Mouse (Mus musculus) frontal cortex, postnatal 10 days (tissue): ENCODE results near the gene Poc1a.
A peak's percentile ranks its signal among the peaks of the same experiment; 100 is the strongest.

ENCODE experiments used
- DNase-seq, 2 experiments: peaks; one replicate each; pipeline ENCODE4 v3.0.0; 2022; ENCODE audit warnings: low spot score in 2 of 2, mixed read lengths in 1 of 2

Gene Poc1a

GRCm38 (mm10) chr9:106280808-106281544, at the start of gene Poc1a:
Poc1a (plus strand) TSS chr9:106281061.
- DNase-seq = peak; percentile 88 to 89

DNA sequence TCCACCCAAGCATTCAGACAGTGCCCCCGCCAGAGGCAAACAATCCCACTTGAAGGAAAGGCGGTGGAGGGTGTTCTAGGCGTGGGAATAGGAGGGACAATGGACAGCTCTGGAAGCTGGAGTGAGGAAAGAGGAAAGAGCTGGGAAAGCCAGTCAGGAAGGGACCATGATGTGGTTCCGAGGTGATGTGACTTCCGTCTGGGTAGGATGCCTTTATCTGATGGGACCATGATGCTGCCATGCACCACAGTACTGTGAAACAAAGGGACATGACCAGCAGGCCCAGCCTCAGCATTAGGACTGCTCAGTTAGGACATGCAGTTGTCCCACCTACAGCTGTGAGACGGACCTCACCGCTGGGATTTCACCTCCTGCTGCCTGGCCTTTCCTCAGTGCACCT, 49.6 kb upstream of the Poc1a start:
- DNase-seq = no peak

GRCm38 (mm10) chr9:106231816-106232215, 49.0 kb upstream of the Poc1a start:
- DNase-seq = no peak

DNA sequence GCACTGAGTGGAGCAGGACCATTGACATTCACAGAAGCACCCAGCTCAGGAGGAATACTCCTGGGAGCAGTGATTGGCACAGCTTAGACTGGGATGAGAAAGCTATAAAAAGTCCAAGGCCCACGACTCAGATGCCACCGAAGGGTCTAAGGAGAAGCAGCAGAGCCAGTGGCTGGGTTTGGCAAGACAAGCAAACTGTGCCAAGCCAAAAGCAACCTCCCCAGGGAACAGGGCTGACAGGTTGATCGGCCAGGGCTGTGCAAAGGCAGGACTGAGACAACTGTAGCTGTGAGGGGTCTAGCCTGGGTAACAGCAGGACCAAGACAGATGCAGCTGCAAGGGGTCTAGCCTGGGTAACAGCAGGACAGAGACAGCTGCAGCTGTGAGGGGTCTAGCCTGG, 47.9 kb upstream of the Poc1a start:
- DNase-seq = no peak

GRCm38 (mm10) chr9:106233953-106234352, 46.9 kb upstream of the Poc1a start:
- no peak for DNase-seq

- no peak for DNase-seq
Observed at GRCm38 (mm10) chr9:106235194-106235830, 45.5 kb upstream of the Poc1a start.

- no peak for DNase-seq
Observed at GRCm38 (mm10) chr9:106236156-106236817, 44.6 kb upstream of the Poc1a start.

DNA sequence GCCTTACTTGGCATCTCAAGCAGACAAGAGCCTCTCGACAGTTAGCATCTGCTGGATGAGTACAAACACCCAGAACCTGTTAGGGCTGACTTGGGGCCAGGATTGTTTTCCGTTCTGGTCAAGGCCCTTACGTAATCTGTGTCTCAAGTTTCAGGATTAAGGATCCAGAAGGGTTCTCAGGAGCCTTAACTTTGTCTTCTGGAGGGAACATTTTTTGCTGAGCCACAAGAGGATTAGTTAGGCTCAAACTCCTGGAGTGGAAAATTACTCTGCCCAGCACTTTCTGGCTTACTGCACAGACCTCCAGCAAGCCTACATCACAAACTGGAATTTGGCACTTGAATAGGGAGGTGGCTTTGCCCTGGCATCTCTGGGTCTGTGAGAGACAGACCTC, 44.0 kb upstream of the Poc1a start:
- no peak for DNase-seq

DNA sequence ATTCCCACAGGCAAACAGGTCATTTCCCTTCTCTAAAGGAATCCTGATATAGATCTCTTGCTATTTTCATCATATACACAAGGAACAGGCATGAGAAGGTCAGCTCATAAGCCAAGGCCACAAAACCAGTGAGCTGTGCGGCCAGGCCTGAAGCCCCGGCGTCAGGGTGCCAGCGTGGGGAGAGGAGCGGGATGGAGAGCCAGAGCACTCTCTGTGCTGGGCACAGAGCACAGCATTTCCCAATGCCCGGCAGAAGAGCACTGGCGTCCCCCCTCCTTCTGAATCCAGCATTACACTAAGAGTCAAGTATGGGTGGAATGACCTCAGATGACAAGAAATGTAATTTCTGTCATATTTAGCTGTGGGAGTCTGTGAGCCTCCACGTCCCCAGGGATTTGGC, 43.5 kb upstream of the Poc1a start:
- no peak for DNase-seq

DNA sequence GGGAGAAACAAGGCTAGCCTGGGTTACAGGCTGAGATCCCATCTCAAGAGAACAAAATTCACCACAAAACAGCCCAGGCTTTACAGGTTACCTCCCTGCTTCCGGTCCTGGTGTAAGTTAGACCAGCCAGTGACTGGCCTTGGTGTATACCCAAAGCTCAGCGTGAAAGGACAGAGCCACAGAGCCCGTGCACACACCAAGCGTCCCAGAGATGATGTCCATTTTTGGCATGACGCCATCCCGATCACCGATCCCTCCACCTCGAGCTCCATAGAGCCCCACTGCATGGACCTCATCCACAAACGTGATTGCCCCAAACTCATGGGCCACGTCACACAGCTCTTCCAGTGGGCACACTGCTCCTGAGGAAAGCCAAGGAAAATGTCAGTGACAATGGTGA, 43.0 kb upstream of the Poc1a start:
- no peak for DNase-seq

DNA sequence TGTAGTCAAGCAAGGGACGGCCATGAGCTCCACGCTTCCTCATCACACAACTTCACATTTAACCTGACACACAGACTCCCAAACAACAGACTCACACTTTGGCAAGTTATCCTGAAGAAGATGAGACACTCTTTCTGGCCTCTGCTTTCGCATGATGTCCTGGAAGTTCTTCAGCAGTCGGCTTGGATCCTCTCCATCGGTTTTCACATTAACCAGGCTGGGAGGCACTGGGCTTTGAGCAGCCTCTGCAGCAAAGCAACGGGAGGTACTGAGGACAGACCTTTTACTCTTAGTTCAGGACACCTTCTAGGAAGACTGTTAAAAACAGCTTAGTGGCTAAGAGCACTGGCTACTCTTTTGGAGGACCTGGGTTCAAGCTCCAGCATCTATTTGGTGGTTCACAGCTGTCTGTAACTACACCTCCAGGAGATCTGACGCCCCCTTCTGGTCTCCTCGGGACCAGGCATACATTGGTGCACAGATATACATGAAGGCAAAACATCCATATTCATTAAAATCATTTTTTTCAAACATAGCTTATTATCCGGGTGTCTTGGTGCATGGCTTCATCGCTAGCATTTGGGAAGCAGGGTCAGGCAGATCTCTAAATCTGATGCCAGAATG, 39.2 kb upstream of the Poc1a start:
- DNase-seq = no peak

GRCm38 (mm10) chr9:106242813-106243488, 37.9 kb upstream of the Poc1a start:
- no peak for DNase-seq

DNA sequence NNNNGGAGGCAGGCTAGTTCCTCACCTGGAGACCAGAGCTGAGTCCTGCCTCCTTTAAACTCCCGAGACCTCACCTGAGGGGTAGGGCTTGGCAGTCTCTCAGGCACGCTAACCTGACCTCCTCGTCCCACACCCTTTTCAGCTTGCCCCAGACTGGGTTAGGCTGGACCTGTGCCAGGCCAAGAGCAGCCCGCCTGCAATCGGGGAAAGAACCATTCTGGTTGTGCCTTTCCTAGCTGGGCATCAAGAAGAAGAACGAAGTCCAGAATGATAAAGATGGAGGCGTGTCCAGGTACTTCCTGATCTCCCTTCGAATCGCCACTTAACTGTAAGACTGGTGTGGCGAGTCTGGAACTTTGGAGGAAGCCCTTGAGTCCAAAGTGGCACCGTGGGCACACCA, 31.3 kb upstream of the Poc1a start:
- no peak for DNase-seq

DNA sequence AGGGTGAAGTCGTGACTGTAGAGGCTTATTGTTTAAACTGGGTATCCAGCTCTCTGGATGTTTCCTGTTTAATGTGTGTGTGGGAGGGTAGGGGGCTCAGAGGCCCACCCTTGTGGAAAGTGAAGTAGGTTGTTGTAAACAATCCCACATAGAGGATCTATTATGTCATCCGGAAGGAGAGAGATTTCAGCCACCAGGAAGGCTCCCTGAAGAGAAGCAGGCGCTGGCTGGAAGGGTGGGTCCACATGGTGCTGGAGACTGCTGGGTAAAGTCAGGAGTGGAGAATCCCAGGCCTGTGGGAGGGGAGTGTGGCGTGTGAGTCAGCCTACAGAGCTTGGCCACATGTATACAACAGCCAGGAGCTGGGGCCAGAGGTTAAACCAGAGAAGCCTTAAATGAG, 30.6 kb upstream of the Poc1a start:
- no peak for DNase-seq

DNA sequence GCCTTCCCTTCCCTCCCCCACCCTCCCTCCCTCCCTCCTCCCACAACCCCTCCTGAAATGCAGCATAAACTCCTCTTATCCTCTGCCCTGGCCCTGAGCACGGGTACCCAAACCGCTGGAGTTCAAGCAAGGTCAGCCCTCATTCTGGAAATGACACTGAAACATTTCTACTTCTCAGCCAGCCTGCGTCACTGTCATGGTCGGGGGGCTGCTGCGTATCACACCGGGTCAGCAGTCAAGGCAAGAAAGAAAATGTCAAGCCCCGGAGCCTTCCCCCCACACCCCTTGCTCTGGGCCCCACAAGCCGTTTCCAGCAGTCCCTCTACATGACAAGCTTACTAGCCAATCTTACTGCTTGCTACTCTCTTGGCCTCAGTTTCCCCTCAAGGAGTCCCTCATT, 29.8 kb upstream of the Poc1a start:
- no peak for DNase-seq

DNA sequence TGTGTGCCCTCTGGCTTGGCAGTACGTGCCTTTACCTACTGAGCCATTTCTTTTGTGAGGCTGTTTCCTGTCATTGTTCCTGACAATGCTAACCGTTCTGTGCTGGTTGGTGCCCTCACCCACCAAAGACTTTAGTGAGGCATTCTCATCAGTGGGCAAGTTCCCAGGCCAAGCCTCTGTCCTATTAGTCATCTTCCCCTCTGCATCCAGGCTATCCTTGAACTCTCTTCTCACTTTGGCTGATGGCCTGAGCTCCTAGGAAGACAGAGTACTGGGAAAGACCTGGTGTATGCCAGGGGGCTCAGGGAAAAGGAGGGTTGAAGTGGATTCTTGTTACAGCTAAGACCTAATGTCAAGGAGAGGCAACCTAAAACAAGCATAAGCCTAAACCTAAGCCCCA, 26.9 kb upstream of the Poc1a start:
- no peak for DNase-seq

GRCm38 (mm10) chr9:106258412-106258811, 22.4 kb upstream of the Poc1a start:
- DNase-seq = no peak

DNA sequence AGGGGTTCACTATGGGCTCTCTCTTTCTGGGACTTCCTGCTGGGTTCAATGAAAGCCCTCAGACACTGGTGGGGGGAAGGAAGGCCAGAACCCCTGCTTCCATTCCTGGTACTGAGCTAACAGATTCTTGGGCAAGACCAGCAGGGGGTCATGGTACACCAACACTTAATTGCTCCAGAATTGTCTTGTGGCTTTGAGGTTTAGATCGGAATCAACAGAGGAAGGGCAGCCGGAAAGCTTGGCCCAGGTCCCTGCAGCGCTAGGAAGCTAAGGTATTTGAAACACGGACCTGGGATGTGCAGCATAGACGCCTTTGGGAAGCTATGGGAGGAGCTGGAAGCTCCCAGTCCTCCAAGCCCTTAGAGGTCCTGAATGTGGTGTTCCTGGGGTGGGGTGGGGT, 21.9 kb upstream of the Poc1a start:
- DNase-seq = no peak

DNA sequence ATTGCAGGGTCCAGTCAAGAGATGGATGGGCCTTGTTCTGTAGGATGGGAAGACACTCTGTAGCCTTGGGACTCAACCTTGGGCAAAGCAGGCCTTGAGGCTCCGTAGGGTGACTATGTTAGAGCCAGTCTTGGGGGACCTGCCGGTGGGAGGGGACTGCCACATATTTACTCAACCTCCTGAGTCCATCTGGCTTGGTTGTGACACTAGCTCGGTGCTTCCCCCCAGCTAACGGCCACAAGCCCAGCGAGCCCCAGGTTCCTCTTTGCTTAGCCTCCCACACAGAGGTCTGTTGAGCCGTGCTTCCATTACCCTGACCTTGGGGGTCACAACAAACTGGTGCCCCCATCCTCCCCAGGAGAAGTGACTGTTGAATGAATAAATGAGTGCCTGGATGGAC, 19.8 kb upstream of the Poc1a start:
- no peak for DNase-seq

DNA sequence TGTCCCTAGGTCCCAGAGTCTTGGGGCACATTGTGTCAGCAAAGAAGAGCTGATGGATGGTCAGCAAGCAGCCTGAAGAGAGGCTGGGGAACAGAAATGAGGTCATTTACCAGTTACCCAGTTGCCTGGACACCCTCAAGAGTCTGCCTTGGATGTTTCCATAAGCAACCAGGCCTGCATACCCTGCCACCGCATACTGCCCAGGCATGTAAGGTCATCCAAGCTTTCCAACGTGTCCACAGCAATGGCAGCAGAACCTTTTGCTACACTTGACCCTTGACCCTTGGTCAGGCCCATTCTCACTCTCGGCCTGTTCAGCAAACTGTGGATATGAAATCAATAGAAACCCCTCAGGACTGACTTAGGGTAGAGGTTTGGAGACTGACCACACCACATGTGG, 19.4 kb upstream of the Poc1a start:
- DNase-seq = no peak

DNA sequence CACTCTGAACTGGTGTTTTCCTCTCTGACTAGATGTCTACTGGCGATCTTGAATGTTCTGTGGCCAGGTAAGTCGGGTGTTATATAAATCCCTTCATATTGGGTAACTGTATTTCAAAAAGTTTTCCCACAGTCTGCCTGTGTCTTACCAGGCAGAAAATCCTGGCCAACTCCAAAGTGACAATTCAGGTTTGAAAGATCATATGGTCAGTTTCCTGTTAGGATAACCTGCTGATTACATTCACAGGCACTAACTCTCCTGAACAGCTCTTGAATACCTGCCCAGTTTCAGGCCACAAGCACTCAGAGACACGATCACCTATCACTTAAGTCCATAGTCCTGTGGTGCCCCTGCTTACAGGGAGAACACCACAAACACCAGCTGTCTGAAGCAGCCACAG, 18.8 kb upstream of the Poc1a start:
- no peak for DNase-seq

DNA sequence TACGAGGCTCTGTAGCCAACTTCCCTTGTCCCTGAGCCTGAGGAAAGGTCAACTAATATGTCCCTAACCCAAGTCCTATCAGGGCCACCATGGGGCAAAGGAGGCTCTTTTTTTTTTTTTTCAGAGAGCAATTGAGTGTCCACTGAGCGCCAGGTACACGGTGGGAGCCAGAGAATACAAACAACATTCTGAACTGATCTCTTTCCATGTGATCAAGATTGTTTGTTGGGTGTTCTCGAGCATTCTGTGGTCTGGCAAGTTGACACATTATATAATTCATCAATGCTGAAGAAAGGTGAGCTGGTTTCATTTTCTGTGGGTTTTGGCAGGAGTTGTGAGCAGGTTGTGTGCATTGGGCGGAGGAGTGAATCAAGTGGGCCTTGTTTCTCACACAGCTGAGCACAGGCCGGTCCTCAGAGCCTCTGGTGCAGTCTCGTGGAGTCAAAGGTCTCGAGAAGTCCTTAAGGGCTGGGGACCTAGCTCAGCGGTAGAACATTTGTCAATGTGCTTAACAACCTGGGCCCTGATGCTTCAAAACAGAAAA, 17.4 kb upstream of the Poc1a start:
- no peak for DNase-seq
